Mouse (Mus musculus): ENCODE data around the gene Tyw5. TPM values are rescaled to one million over a fixed set of nuclear protein-coding genes. Genes with fewer than 3 reads are reported as not detected.

Tyw5 gene
- polyA plus RNA-seq, 1 experiment: 8.6 TPM

DNA sequence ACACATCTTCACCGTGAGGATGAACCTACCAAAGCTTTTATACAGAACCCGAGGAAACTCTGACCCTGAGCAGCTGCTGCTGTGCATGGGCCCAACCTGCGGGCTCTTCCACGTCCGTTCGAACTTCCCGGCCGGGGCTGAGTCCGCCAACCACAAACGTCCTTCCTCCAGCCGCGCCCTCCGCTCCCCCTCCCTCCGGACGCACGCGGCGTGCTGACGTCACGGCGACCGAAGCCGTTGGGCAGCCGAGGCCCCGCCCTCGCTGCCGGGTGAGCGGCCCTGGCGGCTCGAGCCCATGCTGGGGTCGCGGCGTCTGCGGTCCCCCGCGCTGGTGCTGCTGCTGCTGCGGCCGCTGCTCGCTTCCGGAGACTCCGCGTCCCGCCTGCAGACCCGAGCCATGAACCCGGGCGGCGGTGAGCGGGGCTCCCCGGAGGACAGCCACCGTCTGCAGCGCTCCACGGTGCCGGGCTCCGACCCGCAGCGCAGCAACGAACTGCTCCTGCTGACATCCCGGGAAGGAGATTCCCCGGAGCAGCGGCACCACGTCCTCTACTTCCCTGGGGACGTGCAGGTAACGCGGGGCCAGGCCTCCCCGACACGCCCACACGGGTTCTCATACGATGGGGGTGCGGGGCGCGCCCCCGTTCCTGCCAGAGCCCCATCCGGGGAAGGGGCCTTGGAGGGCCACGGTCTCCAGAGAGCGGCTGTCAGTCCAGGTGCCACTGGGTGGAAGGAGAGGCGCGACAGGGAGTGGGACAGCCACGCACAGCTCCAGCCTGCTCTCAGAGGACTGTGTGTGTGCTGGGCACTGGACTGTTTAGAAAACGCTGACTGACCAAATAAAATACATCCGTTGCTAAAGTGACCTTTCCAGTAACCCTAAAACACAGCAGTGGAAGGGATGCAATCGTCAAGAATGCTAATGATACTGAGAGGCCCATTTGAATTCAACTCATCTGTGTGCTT is 29.2 kb downstream of the Tyw5 start, which contains the start of gene 1700066M21Rik:
Gene 1700066M21Rik, plus strand, starts transcription at position 245 of the 966 bp plus-strand sequence.
- H3K4me3 ChIP-seq (ENCODE audit: insufficient read depth, poor library complexity, severe bottlenecking): peak within 1 kb of the TSS; percentile 72
- TF ChIP-seq CTCF (IDR thresholded peaks at IDR 0.05; ENCODE audit: control insufficient read depth, insufficient read depth, insufficient read length) (no peak), MAX (IDR thresholded peaks at IDR 0.05) (peak; percentile 11), MYOD1 (IDR thresholded peaks at IDR 0.05; ENCODE audit: control insufficient read depth, insufficient read length, low read depth) (no peak)
- peak within 1 kb of the TSS; percentile 89 for H3ac ChIP-seq (ENCODE audit: control insufficient read depth, insufficient read length, low read depth)
- H3K79me3 ChIP-seq (ENCODE audit: low read depth): peaks cover 9% of the 10 kb centered on the region
- no peaks in the 10 kb centered on the region for H3K27me3 ChIP-seq (ENCODE audit: control insufficient read depth, insufficient read depth, insufficient read length)
- H3K36me3 ChIP-seq (ENCODE audit: control insufficient read depth, insufficient read depth): no peaks in the 10 kb centered on the region
- peaks cover 21% of the 10 kb centered on the region for H3K79me2 ChIP-seq (ENCODE audit: control insufficient read depth, insufficient read depth)

DNA sequence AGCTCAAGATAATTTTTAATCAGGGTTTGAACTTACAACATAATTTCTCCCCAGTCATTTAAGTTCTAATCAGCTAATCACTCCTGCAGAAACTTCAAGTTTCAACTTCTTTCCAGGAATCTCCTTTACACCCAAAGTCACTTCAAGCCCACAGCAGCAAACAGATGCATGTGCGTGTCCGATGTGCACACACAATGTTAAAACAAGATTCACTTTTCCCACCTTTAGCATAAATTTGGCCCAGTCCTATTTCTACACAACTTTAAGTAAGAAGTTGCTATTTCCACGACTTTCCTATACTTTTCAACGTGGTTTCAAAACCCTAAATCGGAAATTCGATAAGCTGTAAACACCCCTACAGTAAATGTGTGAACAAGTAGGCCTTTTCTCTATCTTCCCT is 30.1 kb downstream of the Tyw5 start:
- Histone ChIP-seq H3K79me3 (ENCODE audit: low read depth) (peaks cover 9% of the 10 kb centered on the region), H3K79me2 (ENCODE audit: control insufficient read depth, insufficient read depth) (peaks cover 21% of the 10 kb centered on the region), H3K4me3 (ENCODE audit: insufficient read depth, poor library complexity, severe bottlenecking) (peak overlapping the region; percentile 72), H3K36me3 (ENCODE audit: control insufficient read depth, insufficient read depth) (no peaks in the 10 kb centered on the region), H3ac (ENCODE audit: control insufficient read depth, insufficient read length, low read depth) (no peak overlapping the region), H3K27me3 (ENCODE audit: control insufficient read depth, insufficient read depth, insufficient read length) (no peaks in the 10 kb centered on the region)
- TF ChIP-seq FOSL1 (IDR thresholded peaks at IDR 0.05; ENCODE audit: insufficient read depth, low read length, poor library complexity, severe bottlenecking): no peak
- no peak for TF ChIP-seq CTCF (IDR thresholded peaks at IDR 0.05; ENCODE audit: control insufficient read depth, insufficient read depth, insufficient read length)
- no peak for TF ChIP-seq MAX (IDR thresholded peaks at IDR 0.05)
- no peak for TF ChIP-seq CEBPB (IDR thresholded peaks at IDR 0.05; ENCODE audit: low read depth)
- TF ChIP-seq MYOD1 (IDR thresholded peaks at IDR 0.05; ENCODE audit: control insufficient read depth, insufficient read length, low read depth): no peak
- no peak for TF ChIP-seq MYOG (IDR thresholded peaks at IDR 0.05; ENCODE audit: control insufficient read depth, extremely low read depth, insufficient read length)
- TF ChIP-seq USF1 (IDR thresholded peaks at IDR 0.05; ENCODE audit: low read depth): no peak

DNA sequence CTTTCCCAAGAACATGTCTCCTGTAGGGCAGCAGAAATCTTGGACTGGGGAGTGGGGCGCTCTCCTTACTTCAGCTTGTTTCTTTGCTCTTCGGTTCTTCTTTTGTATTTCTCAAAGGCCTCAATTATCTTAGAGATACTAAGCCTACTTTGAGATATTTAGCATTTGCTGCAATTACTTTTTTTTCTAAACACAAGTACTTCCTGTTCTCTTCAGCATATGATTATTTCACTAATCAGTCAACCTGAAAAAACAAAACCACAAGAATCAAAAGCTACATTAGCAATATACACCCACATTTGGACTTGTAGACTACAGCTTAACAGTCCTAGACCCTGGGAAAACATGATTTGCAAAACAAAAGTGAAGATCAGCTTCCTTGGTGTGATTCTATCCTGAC is 31.6 kb downstream of the Tyw5 start:
- TF ChIP-seq MAX (IDR thresholded peaks at IDR 0.05) (no peak), CTCF (IDR thresholded peaks at IDR 0.05; ENCODE audit: control insufficient read depth, insufficient read depth, insufficient read length) (no peak), MYOG (IDR thresholded peaks at IDR 0.05; ENCODE audit: control insufficient read depth, extremely low read depth, insufficient read length) (no peak), FOSL1 (IDR thresholded peaks at IDR 0.05; ENCODE audit: insufficient read depth, low read length, poor library complexity, severe bottlenecking) (no peak), USF1 (IDR thresholded peaks at IDR 0.05; ENCODE audit: low read depth) (no peak)

DNA sequence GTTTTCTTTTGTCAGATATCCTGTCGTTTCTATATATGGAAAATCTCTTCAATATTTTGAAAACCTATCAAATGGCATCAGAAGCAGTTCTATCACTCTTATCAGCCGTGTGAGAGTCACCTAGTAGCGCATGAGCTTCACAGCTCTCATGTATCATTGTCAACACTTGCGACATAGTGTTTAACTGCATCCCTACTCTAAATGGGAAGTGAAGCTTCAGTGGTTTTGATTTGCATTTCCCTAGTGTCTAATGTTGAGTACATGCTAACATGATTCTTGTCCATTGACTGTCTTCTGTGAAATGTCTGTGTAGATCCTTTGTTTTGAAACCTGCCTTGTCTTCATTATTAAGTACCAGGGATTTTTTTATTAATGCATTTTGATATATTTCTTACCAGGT is 36.5 kb downstream of the Tyw5 start:
- no peak overlapping the region for H3K4me3 ChIP-seq (ENCODE audit: insufficient read depth, poor library complexity, severe bottlenecking)
- no peak for TF ChIP-seq MYOD1 (IDR thresholded peaks at IDR 0.05; ENCODE audit: control insufficient read depth, insufficient read length, low read depth)
- TF ChIP-seq MYOG (IDR thresholded peaks at IDR 0.05; ENCODE audit: control insufficient read depth, extremely low read depth, insufficient read length): no peak
- no peak for TF ChIP-seq CTCF (IDR thresholded peaks at IDR 0.05; ENCODE audit: control insufficient read depth, insufficient read depth, insufficient read length)
- no peak for TF ChIP-seq FOSL1 (IDR thresholded peaks at IDR 0.05; ENCODE audit: insufficient read depth, low read length, poor library complexity, severe bottlenecking)
- TF ChIP-seq CEBPB (IDR thresholded peaks at IDR 0.05; ENCODE audit: low read depth): no peak
- no peak for TF ChIP-seq USF1 (IDR thresholded peaks at IDR 0.05; ENCODE audit: low read depth)
- TF ChIP-seq MAX (IDR thresholded peaks at IDR 0.05): no peak
- no peaks in the 10 kb centered on the region for H3K79me2 ChIP-seq (ENCODE audit: control insufficient read depth, insufficient read depth)
- no peaks in the 10 kb centered on the region for H3K36me3 ChIP-seq (ENCODE audit: control insufficient read depth, insufficient read depth)
- H3K27me3 ChIP-seq (ENCODE audit: control insufficient read depth, insufficient read depth, insufficient read length): no peaks in the 10 kb centered on the region
- H3ac ChIP-seq (ENCODE audit: control insufficient read depth, insufficient read length, low read depth): no peak overlapping the region
- no peaks in the 10 kb centered on the region for H3K79me3 ChIP-seq (ENCODE audit: low read depth)

More for the DNA sequence above, 31.6 kb downstream of the Tyw5 start:
- Histone ChIP-seq H3K4me3 (ENCODE audit: insufficient read depth, poor library complexity, severe bottlenecking) (no peak overlapping the region), H3ac (ENCODE audit: control insufficient read depth, insufficient read length, low read depth) (no peak overlapping the region), H3K27me3 (ENCODE audit: control insufficient read depth, insufficient read depth, insufficient read length) (no peaks in the 10 kb centered on the region), H3K36me3 (ENCODE audit: control insufficient read depth, insufficient read depth) (no peaks in the 10 kb centered on the region), H3K79me2 (ENCODE audit: control insufficient read depth, insufficient read depth) (peaks cover 21% of the 10 kb centered on the region), H3K79me3 (ENCODE audit: low read depth) (peaks cover 9% of the 10 kb centered on the region)

DNA sequence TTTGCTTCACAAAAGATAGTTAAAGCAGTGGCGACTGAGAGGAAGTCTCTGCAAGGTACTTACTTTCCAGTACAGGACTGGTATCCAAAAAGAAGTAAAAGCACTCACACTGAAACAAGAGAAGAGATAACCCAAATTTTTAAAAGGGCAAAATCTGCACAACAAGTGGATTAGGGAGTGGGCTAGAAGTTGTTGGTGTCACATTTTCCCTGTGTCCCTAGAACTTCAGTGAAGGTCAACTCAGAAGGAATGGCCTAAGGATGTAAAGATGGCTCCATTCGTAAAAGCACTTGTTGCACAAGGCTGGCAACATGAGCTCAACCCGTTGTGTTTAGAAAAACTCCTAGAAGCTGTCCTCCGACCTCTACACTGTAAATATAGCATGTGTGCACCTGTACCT is 37.8 kb downstream of the Tyw5 start:
- H3K4me3 ChIP-seq (ENCODE audit: insufficient read depth, poor library complexity, severe bottlenecking): no peak overlapping the region
- TF ChIP-seq MYOG (IDR thresholded peaks at IDR 0.05; ENCODE audit: control insufficient read depth, extremely low read depth, insufficient read length) (no peak), MAX (IDR thresholded peaks at IDR 0.05) (no peak), USF1 (IDR thresholded peaks at IDR 0.05; ENCODE audit: low read depth) (no peak), CTCF (IDR thresholded peaks at IDR 0.05; ENCODE audit: control insufficient read depth, insufficient read depth, insufficient read length) (no peak), CEBPB (IDR thresholded peaks at IDR 0.05; ENCODE audit: low read depth) (no peak), MYOD1 (IDR thresholded peaks at IDR 0.05; ENCODE audit: control insufficient read depth, insufficient read length, low read depth) (no peak), FOSL1 (IDR thresholded peaks at IDR 0.05; ENCODE audit: insufficient read depth, low read length, poor library complexity, severe bottlenecking) (no peak)
- H3K79me3 ChIP-seq (ENCODE audit: low read depth): no peaks in the 10 kb centered on the region
- no peaks in the 10 kb centered on the region for H3K27me3 ChIP-seq (ENCODE audit: control insufficient read depth, insufficient read depth, insufficient read length)
- H3K36me3 ChIP-seq (ENCODE audit: control insufficient read depth, insufficient read depth): no peaks in the 10 kb centered on the region
- no peaks in the 10 kb centered on the region for H3K79me2 ChIP-seq (ENCODE audit: control insufficient read depth, insufficient read depth)
- no peak overlapping the region for H3ac ChIP-seq (ENCODE audit: control insufficient read depth, insufficient read length, low read depth)

Data from C2C12 (cell line).